ENCODE assay signal across 8 mouse cellular contexts in genomic region chr16:55934453-55935037, GRCm38 (mm10). TPM values are rescaled to one million over a fixed set of nuclear protein-coding genes. Genes with fewer than 3 reads are reported as not detected.
A peak's percentile ranks its signal among the peaks of the same experiment; 100 is the strongest.
DNase-seq lines count a peak whose midpoint lies in the region; ATAC-seq and TF ChIP-seq lines count a peak whose summit lies in the region.

TSS of gene Cep97 (minus strand) at chr16:55934855.

- WGBS in embryonic facial prominence, embryonic 14.5 days: 0% methylated on average over 24 of the region's 24 CpGs
- 1% methylated on average over 24 of the region's 24 CpGs for WGBS in limb, embryonic 14.5 days
- WGBS in midbrain, postnatal 0 days: under 1% methylated on average over 24 of the region's 24 CpGs

- peak; percentile 26; the same call in 1 of the 2 replicates for TF ChIP-seq CTCF in midbrain, postnatal 0 days (IDR thresholded peaks at IDR 0.05)

- peak within 1 kb of the TSS; percentile 76 for H3K4me2 ChIP-seq in embryonic facial prominence, embryonic 14.5 days (ENCODE audit: low read depth, low read length)
- peak within 1 kb of the TSS; percentile 63 for H3K4me2 ChIP-seq in limb, embryonic 14.5 days (replicated peaks; ENCODE audit: low read depth, low read length, severe bottlenecking)
- peak within 1 kb of the TSS; percentile 80 for H3K4me2 ChIP-seq in midbrain, postnatal 0 days (ENCODE audit: low read depth, low read length, poor library complexity, severe bottlenecking)

- H3K9ac ChIP-seq in embryonic facial prominence, embryonic 14.5 days (ENCODE audit: low read depth, low read length): peak within 1 kb of the TSS; percentile 73
- peak within 1 kb of the TSS; percentile 64 for H3K9ac ChIP-seq in limb, embryonic 14.5 days (ENCODE audit: low read depth, low read length, severe bottlenecking)
- peak within 1 kb of the TSS; percentile 56 for H3K9ac ChIP-seq in midbrain, postnatal 0 days (replicated peaks; ENCODE audit: low read length, poor library complexity, severe bottlenecking)

- no peak for TF ChIP-seq POLR2A in limb, embryonic 14.5 days (IDR thresholded peaks at IDR 0.05; ENCODE audit: borderline replicate concordance, extremely low read depth, insufficient read depth, insufficient read length)

- H3K27ac ChIP-seq in embryonic facial prominence, embryonic 14.5 days (replicated peaks; ENCODE audit: low read depth, low read length): peak within 1 kb of the TSS; percentile 53; the same call in 1 of the 2 replicates
- H3K27ac ChIP-seq in limb, embryonic 14.5 days (replicated peaks; ENCODE audit: low read depth, low read length): 0 out of 2 replicates have a peak within 1 kb of the TSS, but pooled peaks have one; percentile 54
- peak within 1 kb of the TSS; percentile 69 for H3K27ac ChIP-seq in midbrain, postnatal 0 days (ENCODE audit: low read depth, low read length)

- peak; percentile 99 for ATAC-seq in embryonic facial prominence, embryonic 14.5 days (ENCODE audit: low read depth)
- peak; percentile 99 for ATAC-seq in limb, embryonic 14.5 days (ENCODE audit: low FRiP score, low read depth)
- peak; percentile 98 for ATAC-seq in midbrain, postnatal 0 days (ENCODE audit: low FRiP score)

- peak within 1 kb of the TSS; percentile 59 for H3K4me3 ChIP-seq in embryonic facial prominence, embryonic 14.5 days (ENCODE audit: low read depth, low read length)
- peak within 1 kb of the TSS; percentile 59 for H3K4me3 ChIP-seq in limb, embryonic 14.5 days (replicated peaks; ENCODE audit: low read length)
- peak within 1 kb of the TSS; percentile 74 for H3K4me3 ChIP-seq in midbrain, postnatal 0 days (ENCODE audit: low read depth, low read length)

- no peaks in the 10 kb centered on the region for H3K27me3 ChIP-seq in embryonic facial prominence, embryonic 14.5 days (replicated peaks; ENCODE audit: control insufficient read depth, insufficient read depth, low read length)
- no peaks in the 10 kb centered on the region for H3K27me3 ChIP-seq in limb, embryonic 14.5 days (ENCODE audit: control insufficient read depth, insufficient read depth, low read length)
- no peaks in the 10 kb centered on the region for H3K27me3 ChIP-seq in midbrain, postnatal 0 days (ENCODE audit: insufficient read depth, low read length)

- H3K9me3 ChIP-seq in embryonic facial prominence, embryonic 14.5 days (ENCODE audit: control insufficient read depth, low read length): no peaks in the 10 kb centered on the region
- no peaks in the 10 kb centered on the region for H3K9me3 ChIP-seq in limb, embryonic 14.5 days (ENCODE audit: control insufficient read depth, low read length)
- H3K9me3 ChIP-seq in midbrain, postnatal 0 days (ENCODE audit: low read length): no peaks in the 10 kb centered on the region

- no peaks in the 10 kb centered on the region for H3K4me1 ChIP-seq in embryonic facial prominence, embryonic 14.5 days (ENCODE audit: control insufficient read depth, insufficient read depth, low read length)
- no peaks in the 10 kb centered on the region for H3K4me1 ChIP-seq in limb, embryonic 14.5 days (ENCODE audit: control insufficient read depth, insufficient read depth, low read length)
- no peaks in the 10 kb centered on the region for H3K4me1 ChIP-seq in midbrain, postnatal 0 days (ENCODE audit: insufficient read depth, low read length)

- DNase-seq in 3T3-L1 (ENCODE audit: low read depth, low spot score): peak; percentile 98
- DNase-seq in adrenal gland, postnatal 4 days (ENCODE audit: low spot score in 2 of 2): peak; percentile 48 to 73
- peak; percentile 97 for DNase-seq in embryonic facial prominence, embryonic 14.5 days (ENCODE audit: low spot score)
- peak; percentile 95 for DNase-seq in heart, adult 8-10 months (ENCODE audit: low spot score)
- peak; percentile 97 for DNase-seq in kidney, adult 9 months
- DNase-seq in limb, embryonic 14.5 days (ENCODE audit: low spot score): peak; percentile 96
- DNase-seq in midbrain, postnatal 0 days (ENCODE audit: low spot score): peak; percentile 96
- DNase-seq in spleen, postnatal 14 days (ENCODE audit: low spot score in 2 of 2): peak; percentile 73 to 86

- H3K36me3 ChIP-seq in embryonic facial prominence, embryonic 14.5 days (ENCODE audit: control insufficient read depth, insufficient read depth, low read length): peaks cover 5% of the 10 kb centered on the region; the same call in 1 of the 2 replicates
- no peaks in the 10 kb centered on the region for H3K36me3 ChIP-seq in limb, embryonic 14.5 days (ENCODE audit: control insufficient read depth, insufficient read depth, low read length)
- H3K36me3 ChIP-seq in midbrain, postnatal 0 days (ENCODE audit: insufficient read depth, low read length): no peaks in the 10 kb centered on the region

RNA-seq across cellular contexts. Expression of gene Cep97, which starts in this region (rescaled TPM):
- total RNA-seq in adrenal gland, postnatal 4 days (2021): 10 to 100 TPM; 10.8 to 13.0 TPM
- 7.5 and 10.2 TPM in 2 replicates for polyA plus RNA-seq in embryonic facial prominence, embryonic 14.5 days (2014; fragmentation: Nextera tagmentation; extraction: Ambion mirVana)
- 1 to 10 TPM; 3.9 to 5.3 (median 5.2) TPM for total RNA-seq in heart, adult 8-10 months (2022)
- polyA plus RNA-seq in limb, embryonic 14.5 days (2012; rRNA removed): 7.0 and 7.4 TPM in 2 replicates
- polyA plus RNA-seq in limb, embryonic 14.5 days (2014; fragmentation: Nextera tagmentation; extraction: Ambion mirVana): 8.0 and 9.1 TPM in 2 replicates
- total RNA-seq in midbrain, postnatal 0 days (2014; rRNA removed): 7.7 and 11.5 TPM in 2 replicates
- 6.1 and 6.8 TPM in 2 replicates for polyA plus RNA-seq in midbrain, postnatal 0 days (2015; fragmentation: Nextera tagmentation; extraction: Ambion mirVana)

Comparison
In these comparisons a context has a peak if more than half of its experiments do, and no peak if none do; other contexts are left out.
1. Peak in every context shown above with its lines: DNase-seq, ATAC-seq, H3K4me3 ChIP-seq and H3K27ac ChIP-seq.